Mouse (Mus musculus): ENCODE measurements around the gene Loxl1. TPM values are rescaled to one million over a fixed set of nuclear protein-coding genes. Genes with fewer than 3 reads are reported as not detected.
A peak's percentile ranks its signal among the peaks of the same experiment; 100 is the strongest.
"Not testable (repeated sequence)": the region's sequence is repeated elsewhere in the genome, so short reads cannot be mapped to it uniquely, and the experiment has no call there.

Gene Loxl1
- polyA plus RNA-seq, 2 experiments: 0.80 to 1.2 TPM

DNA sequence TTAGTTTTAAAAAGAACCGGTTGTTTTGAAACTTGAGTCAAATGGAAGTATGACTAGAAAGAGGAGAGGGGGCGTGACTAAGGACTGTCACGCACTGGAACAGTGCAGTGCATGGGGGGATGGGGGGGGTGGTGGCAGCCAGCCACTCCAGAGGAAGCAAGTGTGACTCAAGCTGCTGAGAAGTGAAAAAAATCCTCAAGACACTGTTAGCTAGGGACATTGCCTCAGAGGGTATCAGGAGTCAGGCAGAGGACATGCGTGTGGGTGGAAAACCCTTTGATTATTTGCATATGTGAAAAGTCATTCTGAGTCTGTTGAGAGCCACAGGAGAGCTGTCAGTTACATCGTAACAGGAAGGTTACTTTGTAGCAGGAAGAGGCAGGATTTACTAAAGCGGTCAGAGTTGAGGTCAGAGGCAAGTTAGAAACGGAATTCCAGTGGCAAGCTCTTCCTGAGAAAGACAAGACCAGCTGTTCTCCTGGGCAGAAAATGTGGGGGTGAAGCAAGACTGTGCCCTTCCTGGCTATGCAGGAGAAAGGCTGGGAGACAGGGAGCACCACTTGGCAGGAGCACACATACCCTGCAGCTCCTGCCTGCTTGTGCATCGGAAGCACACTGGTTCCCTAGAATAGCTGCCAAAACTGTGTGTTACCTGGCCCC lies 37.7 kb downstream of the Loxl1 start:
- TF ChIP-seq CTCF (IDR thresholded peaks at IDR 0.05; ENCODE audit: low read depth) (no peak), EP300 (IDR thresholded peaks at IDR 0.05; ENCODE audit: low read depth) (no peak)
- H3K4me2 ChIP-seq (ENCODE audit: low read depth): 0 out of 2 replicates have a peak overlapping the region, but pooled peaks have one; percentile 18
- H3K9ac ChIP-seq (replicated peaks): no peak overlapping the region
- peak overlapping the region; percentile 25 for H3K27ac ChIP-seq
- H3K4me3 ChIP-seq (ENCODE audit: insufficient read depth in 1 of 2, low read depth in 2 of 2, low read length in 2 of 2): no peak overlapping the region
- ATAC-seq (ENCODE audit: insufficient read depth) (peak; percentile 69), DNase-seq (ENCODE audit: low read depth in 3 of 3, low spot score in 3 of 3) (peak; percentile 17 to 56 (median 19))
- no peaks in the 10 kb centered on the region for H3K27me3 ChIP-seq (ENCODE audit: control insufficient read depth, insufficient read depth, low read length)
- no peaks in the 10 kb centered on the region for H3K9me3 ChIP-seq (ENCODE audit: control insufficient read depth, low read length)
- H3K36me3 ChIP-seq (replicated peaks; ENCODE audit: control insufficient read depth, insufficient read depth, low read depth): no peaks in the 10 kb centered on the region
- WGBS (ENCODE audit: insufficient replicate concordance): 13% methylated on average over 8 of the region's 8 CpGs
- H3K4me1 ChIP-seq (replicated peaks; ENCODE audit: control insufficient read depth in 2 of 2, insufficient read depth in 2 of 2, low read length in 1 of 2): peaks cover 0 to 13% of the 10 kb centered on the region in 2 experiments; a peak in 2 of 4 replicates

DNA sequence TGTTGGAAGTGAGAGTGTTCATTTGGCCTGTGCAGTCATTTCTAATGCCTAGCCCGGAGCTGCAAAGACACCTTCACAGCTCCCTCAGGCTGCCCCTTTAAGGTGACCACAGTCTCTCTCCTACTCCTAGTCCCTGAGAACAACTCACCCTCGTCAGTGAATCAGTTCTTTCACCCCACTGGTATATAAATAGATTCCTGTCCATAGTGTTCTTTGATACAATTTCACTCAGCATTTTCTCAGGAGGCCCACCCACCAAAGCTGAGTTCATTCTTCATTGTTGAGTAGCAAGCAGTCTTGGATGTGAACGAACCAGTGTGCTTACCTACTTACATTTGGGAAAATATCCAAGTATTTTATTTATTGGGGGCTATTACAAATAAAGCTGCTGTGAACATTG lies 38.4 kb downstream of the Loxl1 start:
- ATAC-seq (ENCODE audit: insufficient read depth): no peak
- no peak overlapping the region for H3K9ac ChIP-seq (replicated peaks)
- H3K9me3 ChIP-seq (ENCODE audit: control insufficient read depth, low read length): no peaks in the 10 kb centered on the region
- H3K27me3 ChIP-seq (ENCODE audit: control insufficient read depth, insufficient read depth, low read length): no peaks in the 10 kb centered on the region
- 36% methylated on average over 3 of the region's 3 CpGs for WGBS (ENCODE audit: insufficient replicate concordance)
- H3K27ac ChIP-seq: no peak overlapping the region
- TF ChIP-seq EP300 (IDR thresholded peaks at IDR 0.05; ENCODE audit: low read depth): no peak
- TF ChIP-seq CTCF (IDR thresholded peaks at IDR 0.05; ENCODE audit: low read depth): no peak
- no peak overlapping the region for H3K4me3 ChIP-seq (ENCODE audit: insufficient read depth in 1 of 2, low read depth in 2 of 2, low read length in 2 of 2)
- no peaks in the 10 kb centered on the region for H3K36me3 ChIP-seq (replicated peaks; ENCODE audit: control insufficient read depth, insufficient read depth, low read depth)
- peaks cover 0 to 10% of the 10 kb centered on the region in 2 experiments; a peak in 2 of 4 replicates for H3K4me1 ChIP-seq (replicated peaks; ENCODE audit: control insufficient read depth in 2 of 2, insufficient read depth in 2 of 2, low read length in 1 of 2)
- DNase-seq (ENCODE audit: low read depth in 3 of 3, low spot score in 3 of 3): no peak
- H3K4me2 ChIP-seq (ENCODE audit: low read depth): no peak overlapping the region

DNA sequence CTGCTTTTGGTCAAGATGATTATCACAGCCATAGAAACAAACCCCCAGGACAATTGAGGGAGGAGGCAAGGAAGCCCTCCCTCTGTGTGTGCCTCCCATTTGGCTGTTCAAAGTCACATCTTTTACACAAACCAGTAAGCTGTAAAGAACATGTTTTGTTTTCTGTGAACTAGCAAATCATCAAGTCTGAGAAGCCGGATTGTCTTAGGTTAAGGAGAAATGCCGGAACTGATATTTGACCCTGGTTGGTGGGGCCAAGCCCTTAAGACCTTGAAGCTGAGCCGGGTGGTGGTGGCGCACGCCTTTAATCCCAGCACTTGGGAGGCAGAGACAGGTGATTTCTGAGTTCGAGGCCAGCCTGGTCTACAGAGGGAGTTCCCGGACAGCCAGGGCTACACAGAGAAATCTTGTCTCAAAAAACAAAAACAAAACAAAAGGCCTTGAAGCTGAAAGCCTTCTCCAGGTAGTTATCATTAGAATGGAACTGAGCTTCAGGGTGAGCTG lies 38.8 kb downstream of the Loxl1 start:
- WGBS (ENCODE audit: insufficient replicate concordance): 69% methylated on average over 7 of the region's 7 CpGs
- no peaks in the 10 kb centered on the region for H3K36me3 ChIP-seq (replicated peaks; ENCODE audit: control insufficient read depth, insufficient read depth, low read depth)
- no peak overlapping the region for H3K9ac ChIP-seq (replicated peaks)
- H3K9me3 ChIP-seq (ENCODE audit: control insufficient read depth, low read length): no peaks in the 10 kb centered on the region
- H3K4me3 ChIP-seq (ENCODE audit: insufficient read depth in 1 of 2, low read depth in 2 of 2, low read length in 2 of 2): no peak overlapping the region
- H3K4me2 ChIP-seq (ENCODE audit: low read depth): no peak overlapping the region
- DNase-seq (ENCODE audit: low read depth in 3 of 3, low spot score in 3 of 3) (no peak), ATAC-seq (ENCODE audit: insufficient read depth) (no peak)
- peaks cover 0 to 10% of the 10 kb centered on the region in 2 experiments; a peak in 2 of 4 replicates for H3K4me1 ChIP-seq (replicated peaks; ENCODE audit: control insufficient read depth in 2 of 2, insufficient read depth in 2 of 2, low read length in 1 of 2)
- TF ChIP-seq CTCF (IDR thresholded peaks at IDR 0.05; ENCODE audit: low read depth) (no peak), EP300 (IDR thresholded peaks at IDR 0.05; ENCODE audit: low read depth) (no peak)
- no peak overlapping the region for H3K27ac ChIP-seq
- H3K27me3 ChIP-seq (ENCODE audit: control insufficient read depth, insufficient read depth, low read length): no peaks in the 10 kb centered on the region

DNA sequence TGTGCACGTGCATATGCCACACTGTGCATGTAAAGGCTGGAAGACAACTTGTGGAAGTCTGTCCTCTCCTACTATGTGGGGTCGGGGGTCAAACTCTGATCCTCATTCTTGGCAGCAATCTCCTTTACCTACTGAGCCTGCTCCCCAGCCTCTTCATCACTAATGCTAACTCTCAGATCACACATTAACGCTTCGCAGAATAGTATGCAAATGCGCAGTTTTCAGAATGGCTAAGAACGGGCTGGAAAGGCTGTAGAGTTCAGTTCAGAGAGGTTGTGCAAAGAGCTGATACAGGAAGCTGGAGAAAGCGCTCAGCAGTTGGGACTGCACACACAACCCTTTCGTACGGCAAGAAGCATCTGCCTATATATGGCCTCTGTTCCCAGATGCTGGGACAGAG lies 40.1 kb downstream of the Loxl1 start:
- no peak overlapping the region for H3K27ac ChIP-seq
- no peak for DNase-seq (ENCODE audit: low read depth in 3 of 3, low spot score in 3 of 3)

DNA sequence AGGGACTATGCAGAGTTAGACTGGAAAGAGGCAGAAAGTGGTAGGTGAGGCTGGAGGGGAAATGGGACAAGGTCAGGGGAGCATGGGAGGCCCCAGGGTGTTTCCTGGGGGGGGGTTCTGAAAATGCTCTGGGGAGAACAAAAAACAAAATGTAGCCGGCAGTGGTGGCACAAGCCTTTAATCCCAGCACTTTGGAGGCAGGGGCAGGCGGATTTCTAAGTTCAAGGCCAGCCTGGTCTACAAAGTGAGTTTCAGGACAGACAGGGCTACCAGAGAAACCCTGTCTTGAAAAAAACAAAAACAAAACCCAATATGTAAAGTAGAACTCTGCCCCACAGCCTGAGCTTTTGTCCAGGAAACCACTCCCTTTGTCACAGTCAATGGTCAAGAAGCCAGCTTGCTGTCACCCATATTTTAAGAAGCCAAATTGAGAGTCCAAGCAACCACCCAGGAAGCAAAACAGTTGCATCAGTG lies 40.9 kb downstream of the Loxl1 start:
- peaks cover 0 to 12% of the 10 kb centered on the region in 2 experiments; a peak in 2 of 4 replicates for H3K4me1 ChIP-seq (replicated peaks; ENCODE audit: control insufficient read depth in 2 of 2, insufficient read depth in 2 of 2, low read length in 1 of 2)
- no peak for TF ChIP-seq CTCF (IDR thresholded peaks at IDR 0.05; ENCODE audit: low read depth)
- no peak overlapping the region for H3K4me3 ChIP-seq (ENCODE audit: insufficient read depth in 1 of 2, low read depth in 2 of 2, low read length in 2 of 2)
- ATAC-seq (ENCODE audit: insufficient read depth): no peak
- no peak for DNase-seq (ENCODE audit: low read depth in 3 of 3, low spot score in 3 of 3)
- no peaks in the 10 kb centered on the region for H3K9me3 ChIP-seq (ENCODE audit: control insufficient read depth, low read length)
- no peak overlapping the region for H3K27ac ChIP-seq
- H3K27me3 ChIP-seq (ENCODE audit: control insufficient read depth, insufficient read depth, low read length): no peaks in the 10 kb centered on the region
- no peak overlapping the region for H3K9ac ChIP-seq (replicated peaks)
- WGBS (ENCODE audit: insufficient replicate concordance): 53% methylated on average over 2 of the region's 2 CpGs
- H3K36me3 ChIP-seq (replicated peaks; ENCODE audit: control insufficient read depth, insufficient read depth, low read depth): no peaks in the 10 kb centered on the region
- H3K4me2 ChIP-seq (ENCODE audit: low read depth): no peak overlapping the region

More for the DNA sequence above, 40.1 kb downstream of the Loxl1 start:
- no peak for TF ChIP-seq CTCF (IDR thresholded peaks at IDR 0.05; ENCODE audit: low read depth)
- TF ChIP-seq EP300 (IDR thresholded peaks at IDR 0.05; ENCODE audit: low read depth): no peak
- Histone ChIP-seq H3K9me3 (ENCODE audit: control insufficient read depth, low read length) (no peaks in the 10 kb centered on the region), H3K36me3 (replicated peaks; ENCODE audit: control insufficient read depth, insufficient read depth, low read depth) (no peaks in the 10 kb centered on the region), H3K27me3 (ENCODE audit: control insufficient read depth, insufficient read depth, low read length) (no peaks in the 10 kb centered on the region), H3K4me2 (ENCODE audit: low read depth) (no peak overlapping the region), H3K4me3 (ENCODE audit: insufficient read depth in 1 of 2, low read depth in 2 of 2, low read length in 2 of 2) (no peak overlapping the region), H3K4me1 (replicated peaks; ENCODE audit: control insufficient read depth in 2 of 2, insufficient read depth in 2 of 2, low read length in 1 of 2) (peaks cover 0 to 12% of the 10 kb centered on the region in 2 experiments; a peak in 2 of 4 replicates), H3K9ac (replicated peaks) (no peak overlapping the region)
- ATAC-seq (ENCODE audit: insufficient read depth): no peak
- 68% methylated on average over 9 of the region's 9 CpGs for WGBS (ENCODE audit: insufficient replicate concordance)

DNA sequence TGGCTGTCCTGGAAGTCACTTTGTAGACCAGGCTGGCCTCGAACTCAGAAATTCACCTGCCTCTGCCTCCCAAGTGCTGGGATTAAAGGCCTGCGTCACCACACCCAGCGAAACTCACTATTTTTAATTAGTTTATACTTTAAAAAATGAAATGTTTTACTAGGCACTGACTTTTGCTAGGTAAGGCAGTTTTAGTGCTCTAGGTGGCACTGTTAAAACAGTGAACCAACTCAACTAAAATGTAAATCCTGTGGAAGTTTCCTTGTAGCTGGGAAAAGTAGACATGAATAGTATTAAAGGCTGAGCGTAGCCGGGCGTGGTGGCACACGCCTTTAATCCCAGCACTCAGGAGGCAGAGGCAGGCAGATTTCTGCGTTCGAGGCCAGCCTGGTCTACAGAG lies 41.4 kb downstream of the Loxl1 start:
- H3K4me1 ChIP-seq (replicated peaks; ENCODE audit: control insufficient read depth in 2 of 2, insufficient read depth in 2 of 2, low read length in 1 of 2): peaks cover 0 to 16% of the 10 kb centered on the region in 2 experiments; a peak in 2 of 4 replicates
- 74% methylated on average over 9 of the region's 9 CpGs for WGBS (ENCODE audit: insufficient replicate concordance)
- not testable (repeated sequence) for H3K4me3 ChIP-seq (ENCODE audit: insufficient read depth in 1 of 2, low read depth in 2 of 2, low read length in 2 of 2); H3K27me3 ChIP-seq (ENCODE audit: control insufficient read depth, insufficient read depth, low read length); H3K4me2 ChIP-seq (ENCODE audit: low read depth); H3K27ac ChIP-seq; DNase-seq (ENCODE audit: low read depth in 3 of 3, low spot score in 3 of 3); H3K9ac ChIP-seq (replicated peaks); H3K9me3 ChIP-seq (ENCODE audit: control insufficient read depth, low read length); ATAC-seq (ENCODE audit: insufficient read depth); H3K36me3 ChIP-seq (replicated peaks; ENCODE audit: control insufficient read depth, insufficient read depth, low read depth)

Measured in liver, embryonic 14.5 days (tissue).